Mouse (Mus musculus) midbrain, embryonic 12.5 days (tissue): ENCODE results near the gene Trim17. TPM values are rescaled to one million over a fixed set of nuclear protein-coding genes. Genes with fewer than 3 reads are reported as not detected.

Experiments
- ATAC-seq: fragments of 200-750 bp; cut with Nextera tagmentation; 2 replicates; pipeline ENCODE4 v1.8.0; 2017; ENCODE audit warnings: low read depth, moderate TSS enrichment, moderate library complexity; ENCODE audit not compliant: low FRiP score
- H3K27ac ChIP-seq: fragments of 300-500 bp; sonication (generic); replicated peaks from 2 replicates; pipeline ENCODE4 v1.5.1; 2016; ENCODE audit warnings: mild to moderate bottlenecking
- H3K27me3 ChIP-seq: fragments of 300-500 bp; sonication (generic); 2 replicates; pipeline ENCODE4 v1.6.1; 2016; ENCODE audit warnings: mild to moderate bottlenecking
- H3K36me3 ChIP-seq: fragments of 300-500 bp; sonication (generic); 2 replicates; pipeline ENCODE4 v1.6.1; 2016
- H3K4me1 ChIP-seq: fragments of 300-500 bp; sonication (generic); 2 replicates; pipeline ENCODE4 v1.6.1; 2016
- H3K4me2 ChIP-seq: fragments of 300-500 bp; sonication (generic); replicated peaks from 2 replicates; pipeline ENCODE4 v1.6.1; 2016; ENCODE audit warnings: mild to moderate bottlenecking, moderate library complexity
- H3K4me3 ChIP-seq: fragments of 300-500 bp; sonication (generic); 2 replicates; pipeline ENCODE4 v1.5.1; 2016; ENCODE audit warnings: mild to moderate bottlenecking
- H3K9ac ChIP-seq: fragments of 300-500 bp; sonication (generic); replicated peaks from 2 replicates; pipeline ENCODE4 v1.6.1; 2016; ENCODE audit warnings: mild to moderate bottlenecking, moderate library complexity
- H3K9me3 ChIP-seq: fragments of 300-500 bp; sonication (generic); 2 replicates; pipeline ENCODE4 v1.6.1; 2016; ENCODE audit warnings: mild to moderate bottlenecking
- WGBS: fragments of 180-500 bp; shearing (Covaris S2); methylation state at CpG from one replicate; pipeline ENCODE4 v1.1.7; 2016; 5-methylcytosine and 5-hydroxymethylcytosine counted together
- polyA plus RNA-seq: library from polyadenylated mRNA; unstranded; fragments of >200 nt; fragmentation: Nextera tagmentation; extraction: Ambion mirVana; gene quantifications from 2 replicates; pipeline ENCODE4 v1.2.1, GENCODE M21; 2016

The Trim17 gene
- polyA plus RNA-seq, 1 experiment from 2014 or later, result 0.64 TPM

DNA sequence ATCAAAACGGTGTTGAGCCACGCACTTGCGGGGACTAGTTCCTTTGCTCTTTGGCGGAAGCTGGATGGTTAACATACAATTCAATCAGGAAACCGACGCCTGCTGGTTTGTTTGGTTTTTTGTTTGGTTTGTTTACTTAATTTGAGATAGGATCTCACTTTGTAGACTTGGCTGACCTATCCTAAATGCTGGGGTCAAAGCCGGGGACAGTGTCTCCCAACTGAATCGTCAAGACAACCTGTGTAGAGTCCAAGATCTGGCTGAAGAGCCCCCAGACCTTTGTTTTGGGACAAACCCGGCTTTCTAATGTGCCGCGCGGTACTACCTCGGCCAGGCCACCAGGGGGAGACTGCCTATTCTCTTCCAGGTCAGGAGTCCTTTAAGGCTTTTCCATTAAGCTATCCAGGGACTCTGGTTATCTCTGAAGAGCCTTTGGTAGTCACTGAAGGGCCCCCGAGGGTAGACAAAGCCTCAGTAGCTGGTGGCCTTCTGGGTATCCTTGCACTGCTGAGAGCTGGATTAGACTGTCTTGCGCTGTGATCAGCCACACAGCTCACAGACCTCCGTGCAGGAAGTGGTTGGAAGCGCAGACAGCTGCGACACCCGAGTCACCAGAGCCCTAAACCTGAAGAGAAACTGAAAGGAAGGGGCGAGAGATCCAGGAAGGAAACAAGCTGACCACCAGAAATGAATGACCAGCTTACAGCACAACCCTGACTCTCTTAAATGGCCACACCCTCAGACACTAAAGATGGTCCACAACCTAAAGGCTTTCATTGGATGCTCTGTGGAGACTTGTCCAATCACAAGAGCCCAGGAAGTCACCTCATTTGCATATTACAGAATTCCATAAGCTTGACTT is 26.5 kb upstream of the Trim17 start:
- Histone ChIP-seq H3K9me3 (no peaks in the 10 kb centered on the region), H3K27ac (peak overlapping the region; percentile 60; the same call in 1 of the 2 replicates), H3K4me1 (0 out of 2 replicates have a peak, but pooled peaks cover 2% of the 10 kb centered on the region), H3K36me3 (peaks cover 21% of the 10 kb centered on the region), H3K9ac (no peak overlapping the region), H3K4me3 (no peak overlapping the region), H3K27me3 (no peaks in the 10 kb centered on the region), H3K4me2 (peak overlapping the region; percentile 21; the same call in 1 of the 2 replicates)
- ATAC-seq, result peak; percentile 68; the same call in 1 of the 2 replicates
- 35% methylated on average over 20 of the region's 20 CpGs for WGBS

DNA sequence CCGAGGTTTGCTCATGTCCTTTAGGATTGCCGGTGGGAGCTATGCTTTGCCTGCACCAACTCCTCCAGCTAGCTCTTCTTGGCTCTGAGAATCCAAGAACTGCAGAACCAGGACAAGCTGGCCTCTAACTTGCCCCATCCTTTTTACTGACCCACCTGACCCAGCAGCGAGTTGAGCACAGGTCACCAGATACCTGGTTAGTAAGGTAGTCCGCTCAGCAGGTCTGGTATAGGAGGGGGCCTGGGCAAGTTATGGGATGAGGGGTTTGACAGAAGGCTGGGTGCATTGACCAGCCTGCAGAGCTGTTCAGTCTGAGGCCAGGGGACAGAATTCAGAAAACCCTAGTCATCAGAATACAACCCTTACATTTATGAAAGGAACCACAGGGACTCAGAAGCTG is 25.4 kb upstream of the Trim17 start:
- ATAC-seq, result no peak
- Histone ChIP-seq H3K27me3 (no peaks in the 10 kb centered on the region), H3K4me2 (no peak overlapping the region), H3K9ac (no peak overlapping the region), H3K27ac (no peak overlapping the region), H3K36me3 (peaks cover 31% of the 10 kb centered on the region), H3K9me3 (no peaks in the 10 kb centered on the region), H3K4me1 (0 out of 2 replicates have a peak, but pooled peaks cover 2% of the 10 kb centered on the region), H3K4me3 (no peak overlapping the region)
- 76% methylated on average over 4 of the region's 4 CpGs for WGBS

DNA sequence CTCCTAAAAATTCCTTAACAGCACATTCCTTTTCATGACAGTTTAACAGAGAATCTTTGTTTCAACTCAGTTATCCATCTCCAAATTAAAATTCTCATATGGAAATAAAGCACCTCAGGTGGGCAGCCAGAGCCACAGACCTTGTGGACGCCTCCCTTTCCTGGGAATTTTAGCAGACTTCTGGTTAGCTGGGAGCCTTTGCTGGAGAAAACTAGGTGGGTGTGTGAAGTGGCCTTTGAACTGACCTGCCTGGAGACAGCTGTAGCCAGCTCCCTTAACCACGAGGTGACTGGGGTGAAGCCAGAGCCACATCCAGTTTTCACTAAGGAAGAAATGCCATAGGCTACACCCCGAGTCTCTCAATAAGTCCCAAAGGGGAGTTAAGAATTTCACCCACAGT is 24.8 kb upstream of the Trim17 start:
- Histone ChIP-seq H3K9me3 (no peaks in the 10 kb centered on the region), H3K4me1 (0 out of 2 replicates have a peak, but pooled peaks cover 2% of the 10 kb centered on the region), H3K4me2 (no peak overlapping the region), H3K36me3 (peaks cover 37% of the 10 kb centered on the region), H3K27ac (no peak overlapping the region), H3K9ac (no peak overlapping the region), H3K4me3 (no peak overlapping the region), H3K27me3 (no peaks in the 10 kb centered on the region)
- whole genome bisulfite sequencing, result 70% methylated on average over 3 of the region's 3 CpGs
- no peak for ATAC-seq

DNA sequence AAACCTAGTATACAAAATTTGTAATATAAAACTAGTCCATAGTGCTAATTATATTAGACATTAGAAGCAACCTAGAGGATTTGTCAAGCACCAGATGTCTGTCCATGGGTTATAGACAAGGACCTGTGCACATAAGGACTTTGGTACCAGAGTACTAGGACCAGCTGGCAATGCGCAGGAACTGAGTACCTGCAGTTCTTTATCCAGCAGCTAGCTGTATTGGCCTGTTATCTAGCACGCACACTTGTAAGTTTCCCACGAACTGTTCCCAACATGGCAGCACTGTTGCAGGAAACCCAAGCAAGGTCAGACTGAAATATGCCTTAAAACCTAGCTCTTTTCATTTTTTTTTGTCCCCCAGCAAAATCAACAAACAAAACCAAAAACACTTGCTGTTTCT is 24.2 kb upstream of the Trim17 start:
- no peak overlapping the region for H3K27ac ChIP-seq
- H3K27me3 ChIP-seq, result no peaks in the 10 kb centered on the region
- H3K36me3 ChIP-seq, result peaks cover 41% of the 10 kb centered on the region
- WGBS, result 92% methylated on average over 3 of the region's 3 CpGs
- no peak overlapping the region for H3K9ac ChIP-seq
- ATAC-seq, result no peak
- no peak overlapping the region for H3K4me2 ChIP-seq
- 0 out of 2 replicates have a peak, but pooled peaks cover 2% of the 10 kb centered on the region for H3K4me1 ChIP-seq
- H3K4me3 ChIP-seq, result no peak overlapping the region
- no peaks in the 10 kb centered on the region for H3K9me3 ChIP-seq

DNA sequence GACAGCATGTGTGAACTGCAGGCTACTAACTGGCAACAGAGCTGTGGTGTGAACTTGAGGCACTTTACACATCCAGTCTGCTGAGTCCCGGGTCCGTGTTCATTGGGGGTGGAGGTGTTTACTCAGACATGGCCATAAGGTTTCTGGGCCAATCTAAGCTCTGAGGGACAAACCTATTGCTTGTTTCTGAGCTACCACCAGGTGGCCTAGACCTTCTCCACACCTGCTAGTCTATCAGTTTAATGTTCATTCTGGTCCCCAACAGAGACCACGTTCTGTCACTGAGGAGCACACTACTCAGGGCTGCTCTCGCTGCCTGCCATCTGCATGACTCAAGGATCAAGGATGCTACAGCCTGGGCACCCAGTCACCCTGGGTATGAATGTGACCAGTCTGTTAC is 22.9 kb upstream of the Trim17 start:
- Histone ChIP-seq H3K4me2 (no peak overlapping the region), H3K4me1 (peaks cover 7% of the 10 kb centered on the region), H3K27ac (no peak overlapping the region), H3K9ac (no peak overlapping the region), H3K27me3 (no peaks in the 10 kb centered on the region), H3K4me3 (no peak overlapping the region), H3K9me3 (no peaks in the 10 kb centered on the region), H3K36me3 (peaks cover 53% of the 10 kb centered on the region)
- ATAC-seq, result no peak
- 91% methylated on average over 4 of the region's 4 CpGs for WGBS

DNA sequence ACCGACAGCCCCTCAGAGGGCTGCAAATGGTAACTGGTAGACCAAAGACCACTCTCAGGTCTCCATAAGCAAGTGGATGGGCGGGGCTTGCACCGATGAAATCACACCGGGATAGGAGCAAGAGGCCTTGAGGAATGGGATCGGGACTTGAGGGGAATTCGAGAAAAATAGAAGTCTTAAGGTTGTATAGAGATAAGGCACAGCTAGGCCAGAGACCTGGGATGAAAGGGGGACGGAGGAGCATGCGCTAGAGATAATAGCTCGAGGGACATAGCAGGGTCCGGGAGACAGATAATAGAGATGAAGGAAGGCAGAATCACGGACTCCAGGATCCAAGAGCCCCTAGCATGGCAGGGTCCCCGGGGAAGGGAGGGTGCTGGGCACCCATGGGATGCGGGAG is 16.6 kb upstream of the Trim17 start:
- Histone ChIP-seq H3K9ac (peak overlapping the region; percentile 99), H3K9me3 (no peaks in the 10 kb centered on the region), H3K4me1 (peaks cover 24% of the 10 kb centered on the region), H3K4me2 (peak overlapping the region; percentile 91), H3K27me3 (no peaks in the 10 kb centered on the region), H3K36me3 (peaks cover 36% of the 10 kb centered on the region), H3K27ac (peak overlapping the region; percentile 92), H3K4me3 (peak overlapping the region; percentile 97)
- WGBS, result under 1% methylated on average over 13 of the region's 13 CpGs
- ATAC-seq, result no peak

DNA sequence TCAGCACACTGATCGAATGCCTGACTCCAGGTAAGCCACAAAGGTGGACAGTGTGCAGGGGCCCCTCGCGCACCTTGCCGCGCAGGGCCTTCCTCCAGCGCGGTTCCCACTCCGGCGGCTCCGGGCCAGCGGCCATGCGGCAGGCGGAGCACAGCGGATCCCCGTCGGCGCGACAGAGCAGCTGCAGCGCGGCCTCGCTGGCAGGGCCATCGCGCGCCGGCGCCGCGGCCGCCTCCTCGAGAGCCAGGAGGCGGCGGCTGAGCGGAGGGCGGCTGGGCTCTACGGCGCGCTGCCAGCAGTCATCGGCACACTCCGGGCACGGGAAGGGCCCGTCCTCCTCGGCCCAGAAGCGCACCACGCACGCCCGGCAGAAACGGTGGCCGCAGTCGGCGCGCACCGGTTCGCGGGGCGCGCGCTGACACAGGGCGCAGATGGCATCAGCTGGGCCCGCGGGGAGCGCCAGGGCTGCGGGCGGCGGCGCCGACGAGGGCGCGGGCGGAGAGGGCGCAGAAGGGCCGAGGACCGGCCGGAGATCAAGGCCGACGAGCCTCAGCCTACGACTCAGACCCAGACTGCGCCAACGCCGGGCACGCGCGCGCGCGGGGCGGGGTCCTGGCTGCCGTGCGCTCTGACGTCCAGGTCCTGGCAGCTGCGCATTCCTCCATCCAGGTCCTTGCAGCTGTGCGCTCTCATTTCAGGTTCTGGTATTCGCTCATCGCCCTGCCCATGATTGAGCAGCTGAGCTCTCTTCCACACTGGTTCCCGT is 16.0 kb upstream of the Trim17 start, which contains the start of gene Rnf187:
TSS of gene Rnf187 (minus strand) at position 595 of the 766 bp plus-strand sequence.
- Histone ChIP-seq H3K9me3 (no peaks in the 10 kb centered on the region), H3K27ac (peak within 1 kb of the TSS; percentile 92), H3K4me1 (peaks cover 24% of the 10 kb centered on the region), H3K4me3 (peak within 1 kb of the TSS; percentile 97), H3K9ac (peak within 1 kb of the TSS; percentile 99), H3K27me3 (no peaks in the 10 kb centered on the region), H3K4me2 (peak within 1 kb of the TSS; percentile 91), H3K36me3 (peaks cover 30% of the 10 kb centered on the region)
- ATAC-seq, result peak; percentile 97
- under 1% methylated on average over 71 of the region's 95 CpGs for WGBS

DNA sequence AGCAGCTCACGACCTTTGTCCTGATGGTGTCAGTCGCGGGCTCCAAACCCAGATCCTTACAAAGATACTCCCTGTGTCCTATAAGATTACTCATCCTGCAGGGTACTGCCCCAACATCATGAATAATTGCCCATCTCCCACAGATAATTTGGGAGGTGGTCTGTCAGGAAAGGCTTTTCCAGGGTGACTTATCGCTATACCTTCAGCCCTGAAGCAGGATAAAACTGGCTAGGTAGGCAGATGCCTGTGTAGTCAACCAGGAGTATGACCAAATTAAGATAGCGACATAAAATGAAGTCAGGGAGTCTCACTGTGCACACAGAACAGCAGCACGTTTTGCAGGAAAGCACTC is 15.4 kb upstream of the Trim17 start:
- Histone ChIP-seq H3K4me2 (peak overlapping the region; percentile 91), H3K4me3 (peak overlapping the region; percentile 97), H3K27ac (peak overlapping the region; percentile 92), H3K36me3 (peaks cover 24% of the 10 kb centered on the region), H3K9ac (peak overlapping the region; percentile 99), H3K27me3 (no peaks in the 10 kb centered on the region; the same call in 1 of the 2 replicates), H3K4me1 (peaks cover 24% of the 10 kb centered on the region), H3K9me3 (no peaks in the 10 kb centered on the region)
- 17% methylated on average over 6 of the region's 6 CpGs for WGBS
- ATAC-seq, result no peak; the same call in 1 of the 2 replicates

DNA sequence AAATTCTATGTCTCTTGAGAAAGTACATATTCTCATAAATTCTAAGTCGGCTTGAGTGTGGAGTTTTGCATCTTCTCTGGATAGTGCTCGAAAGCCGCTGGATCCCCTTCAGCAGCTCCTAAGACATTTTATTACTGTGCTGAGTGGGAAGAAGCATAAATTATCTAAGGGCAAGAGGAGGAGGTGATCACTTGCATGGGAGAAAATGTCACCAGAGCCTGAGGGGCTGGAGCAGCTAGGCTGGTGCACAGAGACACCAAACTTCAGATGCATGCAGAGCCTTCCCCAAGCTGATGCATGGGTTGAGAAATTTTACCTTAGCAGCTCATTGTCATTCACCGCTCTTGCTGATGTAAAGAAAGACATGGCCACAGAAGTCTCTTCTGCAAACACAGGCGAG is 10.3 kb upstream of the Trim17 start:
- 82% methylated on average over 5 of the region's 5 CpGs for WGBS
- Histone ChIP-seq H3K4me1 (peaks cover 11% of the 10 kb centered on the region), H3K36me3 (no peaks in the 10 kb centered on the region), H3K27me3 (no peaks in the 10 kb centered on the region; the same call in 1 of the 2 replicates), H3K9me3 (no peaks in the 10 kb centered on the region), H3K4me2 (no peak overlapping the region), H3K9ac (no peak overlapping the region), H3K4me3 (no peak overlapping the region), H3K27ac (no peak overlapping the region)
- ATAC-seq, result no peak

DNA sequence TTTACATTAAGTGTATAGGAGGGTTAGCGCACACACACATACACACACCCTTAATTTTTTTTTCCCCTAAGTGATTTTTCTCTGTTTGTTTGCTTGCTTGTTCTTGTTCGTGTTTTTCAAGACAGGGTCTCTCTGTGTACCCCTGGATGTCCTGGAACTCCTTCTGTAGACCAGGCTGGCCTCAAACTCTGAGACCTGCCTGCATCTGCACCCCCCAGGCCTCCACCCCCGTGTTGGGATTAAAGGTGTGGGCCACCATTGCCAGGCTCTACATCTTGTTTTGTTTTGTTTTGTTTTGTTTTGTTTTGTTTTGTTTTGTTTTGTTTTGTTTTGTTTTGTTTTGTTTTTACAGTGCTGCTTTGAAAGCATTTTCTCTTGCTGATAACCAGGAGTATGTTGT is 7.2 kb upstream of the Trim17 start:
- peaks cover 18% of the 10 kb centered on the region for H3K4me1 ChIP-seq
- H3K4me3 ChIP-seq, result no peak overlapping the region
- H3K9ac ChIP-seq, result peak overlapping the region; percentile 24; the same call in 1 of the 2 replicates
- no peaks in the 10 kb centered on the region for H3K36me3 ChIP-seq
- no peaks in the 10 kb centered on the region; the same call in 1 of the 2 replicates for H3K27me3 ChIP-seq
- ATAC-seq, result no peak
- 82% methylated on average over 3 of the region's 3 CpGs for WGBS
- H3K27ac ChIP-seq, result peak overlapping the region; percentile 99
- H3K9me3 ChIP-seq, result no peaks in the 10 kb centered on the region
- peak overlapping the region; percentile 58; the same call in 1 of the 2 replicates for H3K4me2 ChIP-seq

DNA sequence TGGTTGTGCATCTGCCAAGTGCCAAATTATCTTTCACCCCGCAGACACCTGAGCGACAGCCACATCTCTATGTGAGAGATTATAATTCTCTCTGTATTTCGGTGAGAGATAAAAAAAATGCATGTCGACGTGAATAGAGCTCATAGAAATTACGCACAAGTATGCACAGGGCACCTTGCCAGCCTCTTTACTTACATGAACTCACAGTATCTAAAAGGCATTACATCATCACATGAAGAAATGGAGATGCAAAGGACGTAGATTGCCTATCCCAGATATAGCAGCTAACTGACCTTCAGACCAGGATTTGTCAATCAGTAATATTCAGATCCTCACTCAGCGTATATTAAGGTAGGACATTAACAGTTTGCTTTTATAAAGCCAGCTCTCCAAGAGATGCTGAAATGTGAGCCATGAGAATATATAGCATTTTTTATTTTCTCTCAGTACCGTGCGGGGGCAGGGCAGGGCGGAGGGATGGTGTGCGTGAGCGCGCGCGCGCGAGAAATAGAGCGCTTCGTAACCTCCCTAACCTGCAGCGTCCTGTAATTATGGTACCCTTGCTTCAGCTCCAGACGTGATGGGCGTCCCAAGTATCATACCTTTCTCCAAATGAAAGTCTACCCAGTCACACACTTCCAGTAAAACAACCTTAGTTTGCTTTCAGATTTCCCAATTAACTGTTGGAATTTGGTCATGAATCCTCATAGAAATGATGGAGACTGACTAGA is 6.5 kb upstream of the Trim17 start:
- Histone ChIP-seq H3K4me3 (peak overlapping the region; percentile 68), H3K9me3 (no peaks in the 10 kb centered on the region), H3K36me3 (no peaks in the 10 kb centered on the region), H3K9ac (peak overlapping the region; percentile 71), H3K27me3 (no peaks in the 10 kb centered on the region; the same call in 1 of the 2 replicates), H3K4me2 (peak overlapping the region; percentile 58), H3K27ac (peak overlapping the region; percentile 99), H3K4me1 (peaks cover 21% of the 10 kb centered on the region)
- WGBS, result 17% methylated on average over 23 of the region's 23 CpGs
- peak; percentile 64 for ATAC-seq
